Mouse (Mus musculus): ENCODE data around the gene Tbc1d17.

DNA sequence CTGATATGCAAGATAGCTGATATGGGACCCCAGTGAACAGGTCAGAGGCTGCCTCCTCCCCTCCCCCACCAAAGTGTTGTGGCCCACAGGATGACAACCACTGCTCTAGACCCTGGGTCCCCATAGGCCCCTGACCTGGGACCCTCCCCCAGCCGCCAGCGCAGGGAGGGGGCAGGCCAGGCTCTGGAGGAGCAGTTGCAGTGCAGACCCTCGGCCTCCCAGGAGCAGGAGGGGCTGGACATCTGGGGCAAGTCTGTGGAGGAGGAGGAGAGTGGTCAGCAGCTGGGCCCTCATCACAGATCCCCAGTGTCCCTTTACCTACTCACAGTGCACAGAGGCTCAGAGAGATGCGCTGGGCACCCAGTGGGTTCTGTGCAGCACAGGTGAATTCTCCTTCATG lies 58.8 kb downstream of the Tbc1d17 start:
- TF ChIP-seq CTCF (IDR thresholded peaks at IDR 0.05), result no peak
- no peak for TF ChIP-seq EP300 (IDR thresholded peaks at IDR 0.05)

Data from lung, postnatal 0 days (tissue).